ENCODE assay signal across 20 mouse cellular contexts in genomic region chr2:18034371-18035250, GRCm38 (mm10). TPM values are rescaled to one million over a fixed set of nuclear protein-coding genes. Genes with fewer than 3 reads are reported as not detected.
DNase-seq lines count a peak whose midpoint lies in the region; ATAC-seq and TF ChIP-seq lines count a peak whose summit lies in the region.
"Had no signal": no experiment of that assay in that cellular context is flagged by ENCODE, and none has a peak within 500 bp of the region (broad histone marks: within the 10 kb centered on the region; RNA-seq: fewer than 3 reads in every experiment).

No protein-coding gene starts in this region.

- intact Hi-C loops in gastrocnemius, adult 2 months (cut with DNase I), result no loop called here

- H3K9me3 ChIP-seq in forebrain, embryonic 10.5 days, result no peaks in the 10 kb centered on the region
- no peaks in the 10 kb centered on the region for H3K9me3 ChIP-seq in forebrain, embryonic 15.5 days
- H3K9me3 ChIP-seq in kidney, embryonic 15.5 days (replicated peaks), result no peaks in the 10 kb centered on the region
- H3K9me3 ChIP-seq in forebrain, embryonic 14.5 days (replicated peaks; ENCODE audit: control insufficient read depth, low read length), result no peaks in the 10 kb centered on the region
- H3K9me3 ChIP-seq: embryonic facial prominence, embryonic 13.5 days; heart, embryonic 13.5 days; limb, embryonic 15.5 days had no signal

- 36% methylated on average over 10 of the region's 10 CpGs for WGBS in forebrain, embryonic 10.5 days
- 37% methylated on average over 10 of the region's 10 CpGs for WGBS in forebrain, embryonic 15.5 days
- 36% methylated on average over 10 of the region's 10 CpGs for WGBS in kidney, embryonic 15.5 days
- WGBS in forebrain, embryonic 14.5 days, result 32% methylated on average over 10 of the region's 10 CpGs

- no peak overlapping the region for H3K4me2 ChIP-seq in forebrain, embryonic 15.5 days (replicated peaks)
- no peak overlapping the region for H3K4me2 ChIP-seq in kidney, embryonic 15.5 days
- H3K4me2 ChIP-seq in forebrain, embryonic 14.5 days (ENCODE audit: low read length), result peak overlapping the region; percentile 99; the same call in 1 of the 2 replicates
- H3K4me2 ChIP-seq: limb, embryonic 15.5 days had no signal

- DNase-seq in forebrain, embryonic 10.5 days (ENCODE audit: extremely low spot score, low spot score), result no peak
- no peak for DNase-seq in kidney, adult 18-20 months
- DNase-seq in Muller cell, postnatal 12 days (ENCODE audit: inconsistent ontology term), result peak; percentile 6
- DNase-seq in forebrain, embryonic 14.5 days (ENCODE audit: low spot score), result peak; percentile 21
- no peak for DNase-seq in gastrocnemius, adult 2 months
- DNase-seq in spleen, postnatal 10 days (ENCODE audit: low spot score in 2 of 2), result no peak
- DNase-seq: adrenal gland, postnatal 25 days; cerebellum, adult 9-11 months; gastrocnemius, postnatal 14 days; liver, postnatal 0 days; lung, postnatal 4 days had no signal

- H3K4me1 ChIP-seq in forebrain, embryonic 10.5 days, result peaks cover 97% of the 10 kb centered on the region
- peaks cover 53% of the 10 kb centered on the region for H3K4me1 ChIP-seq in forebrain, embryonic 15.5 days
- peaks cover 64% of the 10 kb centered on the region for H3K4me1 ChIP-seq in kidney, embryonic 15.5 days
- H3K4me1 ChIP-seq in forebrain, embryonic 14.5 days (ENCODE audit: control insufficient read depth, insufficient read depth, low read length), result peaks cover 68% of the 10 kb centered on the region

- H3K27ac ChIP-seq in forebrain, embryonic 10.5 days, result peak overlapping the region; percentile 100
- no peak overlapping the region for H3K27ac ChIP-seq in forebrain, embryonic 15.5 days (replicated peaks)
- H3K27ac ChIP-seq in kidney, embryonic 15.5 days, result peak overlapping the region; percentile 83
- no peak overlapping the region for H3K27ac ChIP-seq in forebrain, embryonic 14.5 days (ENCODE audit: low read depth, low read length)
- H3K27ac ChIP-seq in gastrocnemius, adult 2 months, result no peak overlapping the region
- H3K27ac ChIP-seq: heart, embryonic 13.5 days; kidney, postnatal 0 days; limb, embryonic 15.5 days had no signal

- ATAC-seq in forebrain, embryonic 15.5 days (replicated peaks), result no peak
- no peak for ATAC-seq in kidney, embryonic 15.5 days (replicated peaks; ENCODE audit: low FRiP score)
- ATAC-seq in forebrain, embryonic 14.5 days, result no peak
- ATAC-seq: liver, postnatal 0 days had no signal

- no peak overlapping the region for H3K9ac ChIP-seq in forebrain, embryonic 15.5 days (replicated peaks)
- H3K9ac ChIP-seq in kidney, embryonic 15.5 days, result no peak overlapping the region
- peak overlapping the region; percentile 87; the same call in 1 of the 2 replicates for H3K9ac ChIP-seq in forebrain, embryonic 14.5 days (ENCODE audit: low read length)
- H3K9ac ChIP-seq: embryonic facial prominence, embryonic 13.5 days; limb, embryonic 15.5 days; liver, postnatal 0 days had no signal

- no peak for TF ChIP-seq CTCF in gastrocnemius, adult 2 months (IDR thresholded peaks at IDR 0.05)

- H3K36me3 ChIP-seq in forebrain, embryonic 10.5 days (replicated peaks), result no peaks in the 10 kb centered on the region
- H3K36me3 ChIP-seq in forebrain, embryonic 15.5 days, result no peaks in the 10 kb centered on the region
- no peaks in the 10 kb centered on the region for H3K36me3 ChIP-seq in kidney, embryonic 15.5 days
- H3K36me3 ChIP-seq in forebrain, embryonic 14.5 days (ENCODE audit: control insufficient read depth, insufficient read depth, low read length), result no peaks in the 10 kb centered on the region
- H3K36me3 ChIP-seq: embryonic facial prominence, embryonic 13.5 days; heart, embryonic 13.5 days; limb, embryonic 15.5 days had no signal

- H3K27me3 ChIP-seq in forebrain, embryonic 10.5 days (ENCODE audit: poor library complexity, severe bottlenecking), result no peaks in the 10 kb centered on the region
- no peaks in the 10 kb centered on the region for H3K27me3 ChIP-seq in forebrain, embryonic 15.5 days
- no peaks in the 10 kb centered on the region for H3K27me3 ChIP-seq in kidney, embryonic 15.5 days
- H3K27me3 ChIP-seq in forebrain, embryonic 14.5 days (replicated peaks; ENCODE audit: control insufficient read depth, insufficient read depth, low read length), result no peaks in the 10 kb centered on the region
- H3K27me3 ChIP-seq: heart, embryonic 13.5 days; limb, embryonic 15.5 days had no signal

- peak overlapping the region; percentile 80; the same call in 1 of the 2 replicates for H3K4me3 ChIP-seq in forebrain, embryonic 10.5 days
- no peak overlapping the region for H3K4me3 ChIP-seq in forebrain, embryonic 15.5 days
- no peak overlapping the region for H3K4me3 ChIP-seq in kidney, embryonic 15.5 days (replicated peaks)
- H3K4me3 ChIP-seq in forebrain, embryonic 14.5 days (ENCODE audit: low read depth, low read length), result no peak overlapping the region
- no peak overlapping the region for H3K4me3 ChIP-seq in gastrocnemius, adult 2 months
- H3K4me3 ChIP-seq: embryonic facial prominence, embryonic 13.5 days; heart, embryonic 13.5 days; limb, embryonic 15.5 days had no signal

RNA-seq across cellular contexts. Expression of gene A930004D18Rik, which starts 2.9 kb away (rescaled TPM):
- 13.8 and 17.9 TPM in 2 replicates for polyA plus RNA-seq in forebrain, embryonic 10.5 days (2016; fragmentation: Nextera tagmentation; extraction: Ambion mirVana)
- polyA plus RNA-seq in forebrain, embryonic 15.5 days (2015; fragmentation: Nextera tagmentation; extraction: Ambion mirVana), result 14.7 and 16.6 TPM in 2 replicates
- polyA plus RNA-seq in kidney, embryonic 15.5 days (2015; fragmentation: Nextera tagmentation; extraction: Ambion mirVana), result 12.0 and 15.1 TPM in 2 replicates
- 9.9 and 11.7 TPM in 2 replicates for polyA plus RNA-seq in forebrain, embryonic 14.5 days (2014; fragmentation: Nextera tagmentation; extraction: Ambion mirVana)
- under 1 TPM; 0.20 to 0.59 TPM for total RNA-seq in gastrocnemius, adult 2 months (2021)
- total RNA-seq: hematopoietic stem cell, adult 5-6 weeks had no signal

RNA-seq across cellular contexts. Expression of gene Skida1, which starts 14.2 kb away (rescaled TPM):
- polyA plus RNA-seq in forebrain, embryonic 10.5 days (2016; fragmentation: Nextera tagmentation; extraction: Ambion mirVana), result 16.0 and 17.2 TPM in 2 replicates
- polyA plus RNA-seq in forebrain, embryonic 15.5 days (2015; fragmentation: Nextera tagmentation; extraction: Ambion mirVana), result 10.9 and 13.8 TPM in 2 replicates
- 10.3 and 11.8 TPM in 2 replicates for polyA plus RNA-seq in kidney, embryonic 15.5 days (2015; fragmentation: Nextera tagmentation; extraction: Ambion mirVana)
- polyA plus RNA-seq in forebrain, embryonic 14.5 days (2014; fragmentation: Nextera tagmentation; extraction: Ambion mirVana), result 10.8 and 13.2 TPM in 2 replicates
- under 1 TPM; 0.14 to 0.46 TPM for total RNA-seq in gastrocnemius, adult 2 months (2021)
- total RNA-seq: hematopoietic stem cell, adult 5-6 weeks had no signal

RNA-seq across cellular contexts. Expression of gene Mllt10, which starts 20.4 kb away (rescaled TPM):
- 65.0 and 68.0 TPM in 2 replicates for polyA plus RNA-seq in forebrain, embryonic 10.5 days (2016; fragmentation: Nextera tagmentation; extraction: Ambion mirVana)
- polyA plus RNA-seq in forebrain, embryonic 15.5 days (2015; fragmentation: Nextera tagmentation; extraction: Ambion mirVana), result 61.9 and 66.3 TPM in 2 replicates
- 72.9 and 73.1 TPM in 2 replicates for polyA plus RNA-seq in kidney, embryonic 15.5 days (2015; fragmentation: Nextera tagmentation; extraction: Ambion mirVana)
- polyA plus RNA-seq in forebrain, embryonic 14.5 days (2014; fragmentation: Nextera tagmentation; extraction: Ambion mirVana), result 38.7 and 43.5 TPM in 2 replicates
- 10 to 100 TPM; 24.0 to 24.1 TPM for total RNA-seq in gastrocnemius, adult 2 months (2021)

RNA-seq across cellular contexts. Expression of gene H2al2a, which starts 37.9 kb away (rescaled TPM):
- not detected in 2 replicates for polyA plus RNA-seq in forebrain, embryonic 10.5 days (2016; fragmentation: Nextera tagmentation; extraction: Ambion mirVana)
- not detected in 2 replicates for polyA plus RNA-seq in forebrain, embryonic 15.5 days (2015; fragmentation: Nextera tagmentation; extraction: Ambion mirVana)
- not detected in 2 replicates for polyA plus RNA-seq in kidney, embryonic 15.5 days (2015; fragmentation: Nextera tagmentation; extraction: Ambion mirVana)
- polyA plus RNA-seq in forebrain, embryonic 14.5 days (2014; fragmentation: Nextera tagmentation; extraction: Ambion mirVana), result not detected in 2 replicates
- total RNA-seq in gastrocnemius, adult 2 months (2021), result not detected
- total RNA-seq: adrenal gland, postnatal 25 days; CH12.LX; gastrocnemius, postnatal 14 days; hematopoietic stem cell, adult 5-6 weeks had no signal
- polyA plus RNA-seq: embryonic facial prominence, embryonic 13.5 days; heart, embryonic 13.5 days; kidney, postnatal 0 days; limb, embryonic 15.5 days; liver, postnatal 0 days; urinary bladder, adult 2 months had no signal

Comparison
In these comparisons a context has a peak if more than half of its experiments do, and no peak if none do; other contexts are left out.
1. DNase-seq: peak in Muller cell, postnatal 12 days (single experiment) and forebrain, embryonic 14.5 days (single experiment); none in forebrain, embryonic 10.5 days (single experiment), kidney, adult 18-20 months (single experiment), gastrocnemius, adult 2 months (single experiment) and spleen, postnatal 10 days (0 of 2).
2. H3K27ac ChIP-seq: peak in forebrain, embryonic 10.5 days (single experiment) and kidney, embryonic 15.5 days (single experiment); none in forebrain, embryonic 15.5 days (single experiment), forebrain, embryonic 14.5 days (single experiment) and gastrocnemius, adult 2 months (single experiment).